Mouse (Mus musculus): ENCODE results near the gene BC005624.

The BC005624 gene

GRCm38 (mm10) chr2:30927844-30928628, 54.0 kb downstream of the BC005624 start:
- DNase-seq, result peak; percentile 93

GRCm38 (mm10) chr2:30927151-30927781, 54.7 kb downstream of the BC005624 start:
- DNase-seq, result peak in 1 of 2 experiments; percentile 17

DNA sequence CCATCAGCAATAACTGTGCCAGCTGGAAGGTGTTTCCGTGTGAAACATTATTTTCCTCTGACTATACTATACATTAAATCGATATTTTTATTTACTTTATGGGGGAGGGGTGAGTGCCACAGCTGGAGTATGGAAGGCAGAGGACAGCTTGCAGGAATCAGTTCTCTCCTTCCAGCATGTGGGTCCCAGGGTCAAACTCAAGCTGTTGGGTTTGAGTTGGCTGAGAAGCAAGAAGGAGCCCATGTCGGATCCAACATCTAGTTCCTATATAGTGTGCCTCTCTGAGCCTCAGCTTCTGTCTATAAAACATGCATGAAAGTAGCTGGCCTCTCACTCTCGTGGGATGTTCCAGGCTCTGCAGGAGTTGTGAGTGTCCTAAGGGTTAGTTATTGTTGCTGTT, 55.6 kb downstream of the BC005624 start:
- no peak for DNase-seq

- DNase-seq, result no peak
Observed at GRCm38 (mm10) chr2:30925181-30925580, 56.8 kb downstream of the BC005624 start.

- no peak for DNase-seq
Observed at GRCm38 (mm10) chr2:30923099-30923498, 58.9 kb downstream of the BC005624 start.
